Mouse (Mus musculus): Measurements from ENCODE around the gene Tspan33. TPM values are rescaled to one million over a fixed set of nuclear protein-coding genes. Genes with fewer than 3 reads are reported as not detected.
"Not testable (repeated sequence)": the region's sequence is repeated elsewhere in the genome, so short reads cannot be mapped to it uniquely, and the experiment has no call there.

The Tspan33 gene
- total RNA-seq, 2 experiments from 2014 or later, result 1.2 to 1.5 TPM

DNA sequence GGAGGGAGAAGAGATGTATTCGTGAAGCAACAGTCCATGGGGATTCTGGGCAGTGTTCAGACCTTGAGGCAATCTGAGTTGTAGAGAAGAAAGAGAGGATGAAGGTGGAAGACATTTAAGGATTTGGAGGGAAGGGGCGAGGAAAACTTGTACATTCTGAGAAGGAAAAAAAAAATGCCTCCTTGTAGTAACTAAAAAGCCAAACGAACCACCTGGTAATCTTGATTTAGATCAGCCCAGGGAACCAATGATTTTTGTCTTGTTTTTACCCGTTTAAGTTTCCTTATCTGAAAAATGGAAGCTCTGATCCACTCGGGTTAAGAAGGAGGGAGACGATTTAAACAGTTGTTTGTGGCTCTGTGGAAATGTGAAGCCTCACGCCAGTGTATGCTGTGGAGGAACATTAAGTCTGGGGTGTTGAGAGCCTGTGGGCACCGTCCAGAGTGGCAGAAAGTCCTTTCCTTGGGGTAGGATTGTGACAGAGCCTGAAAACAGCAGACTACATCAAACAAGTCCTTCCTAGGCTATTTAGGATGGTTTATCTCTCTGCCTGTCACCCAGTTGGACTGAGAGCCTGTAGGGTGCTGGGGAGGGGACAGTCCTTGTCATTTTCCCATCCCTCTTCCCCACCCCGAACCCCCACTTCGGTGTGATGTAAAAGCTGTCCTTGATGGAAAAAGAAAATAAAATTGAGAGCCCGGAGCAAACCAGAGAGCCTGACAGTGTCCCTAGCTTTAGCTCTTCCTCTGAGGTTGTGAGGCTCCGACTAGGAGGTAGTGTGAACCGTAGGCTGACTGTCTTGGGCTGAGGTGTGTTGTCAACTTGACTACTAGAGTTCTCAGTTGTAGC, 42.8 kb downstream of the Tspan33 start:
- no peak for DNase-seq
- intact Hi-C loops (cut with DNase I), result no loop called here

DNA sequence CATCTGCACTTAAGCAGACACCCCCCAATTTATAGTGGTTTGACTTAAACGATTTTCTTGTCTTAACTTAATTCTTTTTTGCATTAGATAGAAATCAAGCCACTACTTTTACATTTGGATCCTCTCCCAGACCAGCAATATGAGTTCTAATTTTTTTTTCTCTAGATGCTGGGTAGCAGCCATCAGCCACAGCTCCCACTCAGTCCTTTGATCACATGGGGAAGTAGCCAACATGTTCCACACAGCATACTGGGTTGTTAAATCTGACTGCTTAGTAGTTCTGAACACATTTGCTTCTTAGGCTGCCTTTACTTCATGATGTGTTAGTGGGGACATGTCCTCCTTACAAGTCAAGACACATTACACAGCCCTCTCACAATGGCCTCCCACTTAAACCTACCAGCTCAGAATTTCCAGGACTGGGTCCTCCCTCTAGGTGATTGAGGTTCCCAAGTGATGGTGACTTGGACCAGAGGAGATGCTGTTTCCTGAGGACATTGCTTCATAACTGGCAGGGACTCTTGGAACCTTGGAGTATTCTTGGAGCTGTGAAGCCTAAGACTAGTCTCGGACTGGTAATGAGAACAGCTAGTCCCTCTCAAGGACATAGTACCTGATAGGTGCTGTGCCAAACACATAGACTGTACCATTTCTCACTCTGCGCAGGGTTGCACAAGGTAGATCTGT, 57.6 kb downstream of the Tspan33 start:
- intact Hi-C loops (cut with DNase I), result no loop called here

GRCm38 (mm10) chr6:29753336-29753735, 59.3 kb downstream of the Tspan33 start:
- intact Hi-C loops (cut with DNase I), result no loop called here
- DNase-seq, result no peak

More for the DNA sequence above, 57.6 kb downstream of the Tspan33 start:
- DNase-seq, result no peak

DNA sequence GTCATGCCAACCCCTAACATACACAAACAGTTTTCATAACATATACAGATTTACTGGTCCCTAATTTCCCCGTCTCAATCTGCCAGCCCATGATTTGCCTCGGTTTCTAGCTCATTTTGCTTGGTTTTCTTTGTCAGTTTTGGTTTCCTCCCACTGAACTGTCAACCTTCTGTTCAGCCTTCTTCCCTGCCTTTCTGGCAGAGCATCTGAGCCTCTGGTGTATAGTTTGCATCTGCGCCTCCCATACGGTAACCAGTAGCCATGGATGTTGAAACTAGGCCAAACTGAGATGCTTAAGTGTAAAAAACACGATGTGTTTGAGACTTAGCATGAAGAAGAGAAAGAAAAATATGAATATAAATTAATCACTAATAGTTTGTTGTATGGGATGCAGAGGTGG, 62.0 kb downstream of the Tspan33 start:
- no peak for DNase-seq
- intact Hi-C loops (cut with DNase I), result no loop called here

DNA sequence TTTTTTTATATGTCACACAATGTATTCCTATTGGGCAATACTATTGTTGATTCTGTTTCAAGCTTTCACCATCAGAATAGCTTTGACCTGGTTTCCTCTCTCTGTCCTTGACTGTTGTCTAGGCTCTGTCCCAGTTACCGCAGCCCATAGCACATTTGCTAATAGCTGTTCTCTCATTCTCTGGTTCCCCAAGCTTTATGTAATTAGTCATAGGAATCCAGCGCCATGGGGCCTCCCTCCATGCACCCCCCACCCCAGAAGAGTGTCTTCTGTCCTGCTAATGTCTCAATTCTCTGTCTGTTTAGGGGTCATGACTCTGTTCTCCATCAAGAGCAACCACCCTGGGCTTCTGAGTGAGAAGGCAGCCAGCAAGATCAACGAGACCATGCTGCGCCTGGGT, 62.5 kb downstream of the Tspan33 start:
- no peak for DNase-seq
- intact Hi-C loops (cut with DNase I), result no loop called here

DNA sequence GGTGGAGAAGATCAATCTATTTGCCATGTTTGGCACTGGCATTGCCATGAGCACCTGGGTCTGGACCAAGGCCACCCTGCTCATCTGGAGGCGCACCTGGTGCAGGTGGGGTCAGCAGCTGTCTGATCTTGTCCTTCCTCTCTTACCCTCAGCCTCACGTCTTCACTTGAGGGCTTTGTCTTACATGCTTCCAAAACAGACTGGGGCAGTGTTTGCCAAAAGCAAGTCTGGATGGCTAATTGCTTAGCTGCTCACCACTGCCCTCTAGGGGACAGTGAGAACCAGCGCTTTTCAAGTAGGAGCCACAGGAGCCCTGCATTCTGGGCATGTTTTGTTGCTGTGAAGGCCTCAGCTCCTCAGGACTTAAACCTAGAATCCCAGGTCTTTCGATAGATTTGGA, 64.4 kb downstream of the Tspan33 start:
- intact Hi-C loops (cut with DNase I), result loop anchor here (1.0 kb wide), 1 partner anchor 46 kb away; no protein-coding TSS in a partner anchor
- peak; percentile 76 to 78 for DNase-seq

- intact Hi-C loops (cut with DNase I), result no loop called here
- DNase-seq, result no peak
These were observed 65.1 kb downstream of the Tspan33 start for GRCm38 (mm10) chr6:29759012-29759679.

DNA sequence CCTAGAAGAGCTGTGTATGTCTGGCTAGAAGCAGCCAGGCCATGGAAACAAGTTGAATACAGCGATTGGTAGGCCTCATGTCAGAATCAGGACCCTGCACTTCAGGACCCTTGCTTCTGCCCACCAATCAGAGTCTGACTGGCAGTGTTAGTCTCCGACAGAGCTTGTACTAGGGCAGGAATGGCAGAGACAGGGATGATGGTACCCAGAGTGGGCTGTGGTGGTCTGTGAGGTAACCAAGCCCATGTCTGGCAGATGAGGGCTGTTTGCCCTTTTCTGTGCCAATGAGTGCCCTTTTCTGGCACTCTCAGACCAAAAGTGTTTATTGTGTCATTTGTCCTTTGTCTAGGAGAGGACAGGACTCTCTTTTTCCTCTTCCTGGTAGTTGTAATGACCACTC, 66.4 kb downstream of the Tspan33 start:
- intact Hi-C loops (cut with DNase I); DNase-seq: not testable (repeated sequence)

DNA sequence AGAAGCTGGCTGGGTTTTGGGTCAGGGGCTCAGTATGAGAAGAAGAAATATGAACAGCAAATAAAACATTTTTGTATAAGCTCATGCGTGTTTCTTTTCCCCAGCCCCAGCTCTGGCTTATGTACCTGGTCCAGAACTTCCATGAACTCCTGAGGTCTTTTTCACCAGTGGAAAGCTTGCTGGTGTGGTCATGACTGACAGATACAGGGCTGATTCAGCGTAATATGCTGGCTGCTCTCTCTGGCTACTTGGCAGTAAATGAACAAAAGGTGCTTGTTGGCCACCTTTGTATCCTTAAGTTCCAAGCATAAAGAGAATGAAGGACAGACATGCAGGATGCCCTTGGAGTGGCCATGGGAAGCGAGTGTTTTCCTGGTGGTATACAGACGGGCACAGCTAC, 67.3 kb downstream of the Tspan33 start:
- no peak for DNase-seq
- intact Hi-C loops (cut with DNase I), result no loop called here

DNA sequence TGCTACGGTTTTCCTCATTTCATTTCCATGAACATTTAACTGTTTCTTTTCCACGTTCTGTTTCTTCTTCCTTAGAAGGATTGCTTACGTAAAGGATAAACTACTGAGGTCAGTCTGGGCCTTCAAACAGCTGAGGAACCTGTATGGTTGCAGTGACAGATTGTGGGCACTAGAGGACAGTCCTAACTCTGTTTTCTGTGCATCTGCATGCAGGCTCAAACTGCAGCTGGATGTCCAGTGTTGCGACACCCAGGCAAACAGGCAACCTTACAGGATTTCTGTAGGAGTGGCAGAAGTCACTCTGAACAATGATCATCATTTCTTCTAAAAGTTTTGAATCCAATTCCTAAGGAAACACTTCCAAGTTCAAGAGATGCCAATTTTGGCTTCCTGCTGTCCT, 68.5 kb downstream of the Tspan33 start:
- intact Hi-C loops (cut with DNase I), result no loop called here
- DNase-seq, result no peak

- intact Hi-C loops (cut with DNase I), result loop anchor here (5.0 kb wide), 1 partner anchor 50 kb away; no protein-coding TSS in a partner anchor
These were observed 72.9 kb downstream of the Tspan33 start for GRCm38 (mm10) chr6:29766874-29767273.

More at GRCm38 (mm10) chr6:29766874-29767273, 72.9 kb downstream of the Tspan33 start:
- no peak for DNase-seq

Other genes with a start within 250 kb of the Tspan33 start
- gene Atp6v1f, start 226.5 kb upstream of the Tspan33 start, total RNA-seq (2021), result 100 to 1,000 TPM; 105 to 107 TPM
- gene Atp6v1fnb, start 222.8 kb upstream of the Tspan33 start, total RNA-seq (2021), result not detected
- gene Kcp, start 186.3 kb upstream of the Tspan33 start, total RNA-seq (2021), result 1 to 10 TPM; 2.7 to 5.8 TPM
- gene Irf5, start 167.6 kb upstream of the Tspan33 start, total RNA-seq (2021), result 1 to 10 TPM; 3.1 to 3.7 TPM
- 10 to 100 TPM; 43.0 to 43.6 TPM for gene Tnpo3, start 84.3 kb upstream of the Tspan33 start, total RNA-seq (2021)
- 10 to 100 TPM in 1 of 2 experiments, 1 to 10 TPM in 1; 9.0 to 10.0 TPM for gene Smo, start 41.3 kb downstream of the Tspan33 start, total RNA-seq (2021)
- 10 to 100 TPM; 16.2 to 16.3 TPM for gene Ahcyl2, start 73.8 kb downstream of the Tspan33 start, total RNA-seq (2021)
- 10 to 100 TPM; 50.0 to 53.1 TPM for gene Strip2, start 222.8 kb downstream of the Tspan33 start, total RNA-seq (2021)